Mouse (Mus musculus): ENCODE data around the gene Ndufaf1. TPM values are rescaled to one million over a fixed set of nuclear protein-coding genes. Genes with fewer than 3 reads are reported as not detected.
"Not testable (repeated sequence)": the region's sequence is repeated elsewhere in the genome, so short reads cannot be mapped to it uniquely, and the experiment has no call there.

The Ndufaf1 gene
- polyA plus RNA-seq, 1 experiment from 2014 or later: 37.4 TPM

GRCm38 (mm10) chr2:119665744-119666143, 3.1 kb upstream of the Ndufaf1 start:
- H3K4me1 ChIP-seq (ENCODE audit: insufficient read depth); DNase-seq; H3K27ac ChIP-seq (ENCODE audit: low read depth); H3K27me3 ChIP-seq (ENCODE audit: insufficient read depth, low read length); H3K36me3 ChIP-seq (ENCODE audit: insufficient read depth); H3K9me3 ChIP-seq (ENCODE audit: low read depth, low read length); H3K4me3 ChIP-seq (ENCODE audit: low read depth, low read length); H3K4me2 ChIP-seq; H3K9ac ChIP-seq; ATAC-seq (ENCODE audit: insufficient read depth): not testable (repeated sequence)
- 73% methylated on average over 20 of the region's 23 CpGs for WGBS
- peak; percentile 28; the same call in 1 of the 2 replicates for TF ChIP-seq CTCF (IDR thresholded peaks at IDR 0.05; ENCODE audit: low read depth)

- ATAC-seq (ENCODE audit: insufficient read depth) (no peak), DNase-seq (no peak)
- TF ChIP-seq CTCF (IDR thresholded peaks at IDR 0.05; ENCODE audit: low read depth): no peak
- Histone ChIP-seq H3K4me3 (ENCODE audit: low read depth, low read length) (no peak overlapping the region), H3K27ac (ENCODE audit: low read depth) (no peak overlapping the region), H3K9ac (no peak overlapping the region), H3K36me3 (ENCODE audit: insufficient read depth) (peaks cover 93% of the 10 kb centered on the region), H3K27me3 (ENCODE audit: insufficient read depth, low read length) (no peaks in the 10 kb centered on the region), H3K4me2 (no peak overlapping the region), H3K9me3 (ENCODE audit: low read depth, low read length) (no peaks in the 10 kb centered on the region), H3K4me1 (ENCODE audit: insufficient read depth) (no peaks in the 10 kb centered on the region)
- 87% methylated on average over 5 of the region's 5 CpGs for WGBS
These were observed 18.4 kb downstream of the Ndufaf1 start for GRCm38 (mm10) chr2:119644254-119644653.

- no peak for DNase-seq
- Histone ChIP-seq H3K4me3 (ENCODE audit: low read depth, low read length) (no peak overlapping the region), H3K4me1 (ENCODE audit: insufficient read depth) (no peaks in the 10 kb centered on the region), H3K36me3 (ENCODE audit: insufficient read depth) (peaks cover 97% of the 10 kb centered on the region), H3K27me3 (ENCODE audit: insufficient read depth, low read length) (no peaks in the 10 kb centered on the region), H3K4me2 (no peak overlapping the region), H3K9ac (no peak overlapping the region), H3K9me3 (ENCODE audit: low read depth, low read length) (no peaks in the 10 kb centered on the region), H3K27ac (ENCODE audit: low read depth) (no peak overlapping the region)
- TF ChIP-seq CTCF (IDR thresholded peaks at IDR 0.05; ENCODE audit: low read depth): no peak
- 94% methylated on average over 5 of the region's 5 CpGs for WGBS
- ATAC-seq (ENCODE audit: insufficient read depth): no peak
These were observed 21.3 kb downstream of the Ndufaf1 start for GRCm38 (mm10) chr2:119641214-119641912.

GRCm38 (mm10) chr2:119636781-119637180, 25.8 kb downstream of the Ndufaf1 start:
- Histone ChIP-seq H3K36me3 (ENCODE audit: insufficient read depth) (peaks cover 98% of the 10 kb centered on the region), H3K27me3 (ENCODE audit: insufficient read depth, low read length) (no peaks in the 10 kb centered on the region), H3K4me2 (no peak overlapping the region), H3K9ac (no peak overlapping the region), H3K4me3 (ENCODE audit: low read depth, low read length) (no peak overlapping the region), H3K27ac (ENCODE audit: low read depth) (no peak overlapping the region), H3K9me3 (ENCODE audit: low read depth, low read length) (no peaks in the 10 kb centered on the region), H3K4me1 (ENCODE audit: insufficient read depth) (no peaks in the 10 kb centered on the region)
- ATAC-seq (ENCODE audit: insufficient read depth) (no peak), DNase-seq (no peak)
- 84% methylated on average over 1 of the region's 1 CpGs for WGBS
- 0 out of 2 replicates have a peak, but pooled peaks have one; percentile 11 for TF ChIP-seq CTCF (IDR thresholded peaks at IDR 0.05; ENCODE audit: low read depth)

GRCm38 (mm10) chr2:119621302-119621701, 41.3 kb downstream of the Ndufaf1 start:
- DNase-seq (no peak), ATAC-seq (ENCODE audit: insufficient read depth) (no peak)
- no peaks in the 10 kb centered on the region for H3K27me3 ChIP-seq (ENCODE audit: insufficient read depth, low read length)
- no peak overlapping the region for H3K4me3 ChIP-seq (ENCODE audit: low read depth, low read length)
- H3K4me1 ChIP-seq (ENCODE audit: insufficient read depth): peaks cover 12% of the 10 kb centered on the region; the same call in 1 of the 2 replicates
- peaks cover 25% of the 10 kb centered on the region for H3K36me3 ChIP-seq (ENCODE audit: insufficient read depth)
- H3K27ac ChIP-seq (ENCODE audit: low read depth): no peak overlapping the region
- no peak overlapping the region for H3K9ac ChIP-seq
- H3K9me3 ChIP-seq (ENCODE audit: low read depth, low read length): no peaks in the 10 kb centered on the region
- peak overlapping the region; percentile 42 for H3K4me2 ChIP-seq
- TF ChIP-seq CTCF (IDR thresholded peaks at IDR 0.05; ENCODE audit: low read depth): no peak
- WGBS: 97% methylated on average over 2 of the region's 2 CpGs

- not testable (repeated sequence) for H3K27me3 ChIP-seq (ENCODE audit: insufficient read depth, low read length); ATAC-seq (ENCODE audit: insufficient read depth); H3K36me3 ChIP-seq (ENCODE audit: insufficient read depth); H3K9me3 ChIP-seq (ENCODE audit: low read depth, low read length); DNase-seq
- 8% methylated on average over 6 of the region's 6 CpGs for WGBS
- peak overlapping the region; percentile 16; the same call in 1 of the 2 replicates for H3K27ac ChIP-seq (ENCODE audit: low read depth)
- H3K4me3 ChIP-seq (ENCODE audit: low read depth, low read length): peak overlapping the region; percentile 87
- H3K4me1 ChIP-seq (ENCODE audit: insufficient read depth): peaks cover 12% of the 10 kb centered on the region; the same call in 1 of the 2 replicates
- peak overlapping the region; percentile 76 for H3K4me2 ChIP-seq
- peak overlapping the region; percentile 55 for H3K9ac ChIP-seq
These were observed 43.6 kb downstream of the Ndufaf1 start for GRCm38 (mm10) chr2:119619002-119619401.

GRCm38 (mm10) chr2:119618199-119618982, 44.2 kb downstream of the Ndufaf1 start, which contains the start of the genes Nusap1 and Oip5:
Nusap1 (plus strand) TSS chr2:119618298.
Oip5 (minus strand) TSS chr2:119618469.
- peak; percentile 99 for DNase-seq
- peak within 1 kb of the TSS; percentile 76 for H3K4me2 ChIP-seq
- H3K9me3 ChIP-seq (ENCODE audit: low read depth, low read length): no peaks in the 10 kb centered on the region
- TF ChIP-seq CTCF (IDR thresholded peaks at IDR 0.05; ENCODE audit: low read depth): no peak
- 1% methylated on average over 55 of the region's 55 CpGs for WGBS
- peak within 1 kb of the TSS; percentile 76 for H3K27ac ChIP-seq (ENCODE audit: low read depth)
- peak within 1 kb of the TSS; percentile 74 for H3K9ac ChIP-seq
- peak; percentile 100 for ATAC-seq (ENCODE audit: insufficient read depth)
- H3K36me3 ChIP-seq (ENCODE audit: insufficient read depth): no peaks in the 10 kb centered on the region
- H3K27me3 ChIP-seq (ENCODE audit: insufficient read depth, low read length): no peaks in the 10 kb centered on the region
- peak within 1 kb of the TSS; percentile 87 for H3K4me3 ChIP-seq (ENCODE audit: low read depth, low read length)
- H3K4me1 ChIP-seq (ENCODE audit: insufficient read depth): peaks cover 12% of the 10 kb centered on the region; the same call in 1 of the 2 replicates
